Mouse (Mus musculus) heart, embryonic 16.5 days (tissue): ENCODE data around the gene Nceh1. TPM values are rescaled to one million over a fixed set of nuclear protein-coding genes. Genes with fewer than 3 reads are reported as not detected.
"Not testable (repeated sequence)": the region's sequence is repeated elsewhere in the genome, so short reads cannot be mapped to it uniquely, and the experiment has no call there.

ENCODE experiments used
- ATAC-seq: fragments of 200-750 bp; cut with Nextera tagmentation; replicated peaks from 2 replicates; pipeline ENCODE4 v1.8.0; 2017; ENCODE audit warnings: moderate number of reproducible peaks; ENCODE audit not compliant: insufficient read depth, low FRiP score; ENCODE audit errors: extremely low read depth
- H3K27ac ChIP-seq: fragments of 300-500 bp; sonication (generic); 2 replicates; pipeline ENCODE4 v1.5.1; 2014; ENCODE audit warnings: mild to moderate bottlenecking, low read length, control low read depth, moderate library complexity
- H3K27me3 ChIP-seq: fragments of 300-500 bp; sonication (generic); 2 replicates; pipeline ENCODE4 v1.6.1; 2014; ENCODE audit warnings: low read length, mixed read lengths; ENCODE audit not compliant: control insufficient read depth, insufficient read depth
- H3K36me3 ChIP-seq: fragments of 300-500 bp; sonication (generic); 2 replicates; pipeline ENCODE4 v1.6.1; 2014; ENCODE audit not compliant: control insufficient read depth, insufficient read depth
- H3K4me1 ChIP-seq: fragments of 300-500 bp; sonication (generic); 2 replicates; pipeline ENCODE4 v1.6.1; 2014; ENCODE audit warnings: low read length, mixed read lengths; ENCODE audit not compliant: control insufficient read depth, insufficient read depth
- H3K4me2 ChIP-seq: fragments of 300-500 bp; sonication (generic); 2 replicates; pipeline ENCODE4 v1.6.1; 2014; ENCODE audit warnings: low read depth, mild to moderate bottlenecking, control low read depth, low read length
- H3K4me3 ChIP-seq: fragments of 300-500 bp; sonication (generic); 2 replicates; pipeline ENCODE4 v1.5.1; 2014; ENCODE audit warnings: mild to moderate bottlenecking, control low read depth, low read length
- H3K9ac ChIP-seq: fragments of 300-500 bp; sonication (generic); 2 replicates; pipeline ENCODE4 v1.6.1; 2014; ENCODE audit warnings: low read length, control low read depth
- H3K9me3 ChIP-seq: fragments of 300-500 bp; sonication (generic); replicated peaks from 2 replicates; pipeline ENCODE4 v1.6.1; 2016; ENCODE audit warnings: low read length; ENCODE audit not compliant: control insufficient read depth
- WGBS: fragments of 180-500 bp; shearing (Covaris S2); extraction: QIAGEN DNeasy Blood & Tissue Kit; methylation state at CpG from one replicate; pipeline ENCODE4 v1.1.7; 2014; 5-methylcytosine and 5-hydroxymethylcytosine counted together
- polyA plus RNA-seq: library from polyadenylated mRNA; unstranded; fragments of >200 nt; fragmentation: Nextera tagmentation; extraction: Ambion mirVana; gene quantifications from 2 replicates; pipeline ENCODE4 v1.2.1, GENCODE M21; 2015

Nceh1 gene
- polyA plus RNA-seq, 1 experiment from 2014 or later = 22.3 TPM

- ATAC-seq, H3K4me1 ChIP-seq, H3K9me3 ChIP-seq, H3K9ac ChIP-seq, H3K4me3 ChIP-seq, H3K4me2 ChIP-seq, H3K27me3 ChIP-seq, H3K27ac ChIP-seq, H3K36me3 ChIP-seq: not testable (repeated sequence)
- 87% methylated on average over 4 of the region's 4 CpGs for WGBS
Observed at GRCm38 (mm10) chr3:27291411-27291810, 108.6 kb downstream of the Nceh1 start.

GRCm38 (mm10) chr3:27293645-27294385, 111.0 kb downstream of the Nceh1 start:
- no peak for ATAC-seq
- H3K4me2 ChIP-seq = no peak overlapping the region
- H3K9me3 ChIP-seq = no peaks in the 10 kb centered on the region
- no peak overlapping the region for H3K27ac ChIP-seq
- H3K9ac ChIP-seq = no peak overlapping the region
- no peaks in the 10 kb centered on the region for H3K36me3 ChIP-seq
- 68% methylated on average over 7 of the region's 7 CpGs for WGBS
- no peak overlapping the region for H3K4me3 ChIP-seq
- peaks cover 2% of the 10 kb centered on the region; the same call in 1 of the 2 replicates for H3K4me1 ChIP-seq
- no peaks in the 10 kb centered on the region for H3K27me3 ChIP-seq

GRCm38 (mm10) chr3:27300451-27300850, 117.7 kb downstream of the Nceh1 start:
- H3K4me1 ChIP-seq = no peaks in the 10 kb centered on the region
- no peak overlapping the region for H3K27ac ChIP-seq
- H3K4me2 ChIP-seq = no peak overlapping the region
- ATAC-seq = no peak
- no peak overlapping the region for H3K4me3 ChIP-seq
- H3K9ac ChIP-seq = no peak overlapping the region
- no peaks in the 10 kb centered on the region for H3K27me3 ChIP-seq
- WGBS = 88% methylated on average over 4 of the region's 4 CpGs
- H3K36me3 ChIP-seq = no peaks in the 10 kb centered on the region
- H3K9me3 ChIP-seq = no peaks in the 10 kb centered on the region

- no peak for ATAC-seq
- WGBS = 70% methylated on average over 9 of the region's 9 CpGs
- H3K27me3 ChIP-seq = no peaks in the 10 kb centered on the region
- H3K4me1 ChIP-seq = no peaks in the 10 kb centered on the region
- H3K4me2 ChIP-seq = no peak overlapping the region
- no peak overlapping the region for H3K4me3 ChIP-seq
- no peak overlapping the region for H3K27ac ChIP-seq
- H3K36me3 ChIP-seq = no peaks in the 10 kb centered on the region
- no peaks in the 10 kb centered on the region for H3K9me3 ChIP-seq
- H3K9ac ChIP-seq = no peak overlapping the region
Observed at GRCm38 (mm10) chr3:27302339-27303022, 119.7 kb downstream of the Nceh1 start.

- Histone ChIP-seq H3K27me3 (no peaks in the 10 kb centered on the region), H3K4me2 (no peak overlapping the region), H3K36me3 (no peaks in the 10 kb centered on the region), H3K4me3 (no peak overlapping the region), H3K9ac (no peak overlapping the region), H3K27ac (no peak overlapping the region), H3K4me1 (no peaks in the 10 kb centered on the region), H3K9me3 (no peaks in the 10 kb centered on the region)
- no peak for ATAC-seq
- WGBS = 79% methylated on average over 10 of the region's 10 CpGs
Observed at GRCm38 (mm10) chr3:27306815-27307214, 124.0 kb downstream of the Nceh1 start.

- no peak overlapping the region for H3K4me2 ChIP-seq
- WGBS = 83% methylated on average over 7 of the region's 7 CpGs
Observed at GRCm38 (mm10) chr3:27310973-27311372, 128.2 kb downstream of the Nceh1 start.

GRCm38 (mm10) chr3:27311475-27311874, 128.7 kb downstream of the Nceh1 start:
- no peak overlapping the region for H3K9ac ChIP-seq
- no peak overlapping the region for H3K4me3 ChIP-seq
- no peak overlapping the region for H3K4me2 ChIP-seq
- no peaks in the 10 kb centered on the region for H3K9me3 ChIP-seq
- WGBS = 88% methylated on average over 4 of the region's 4 CpGs
- no peak for ATAC-seq
- H3K27me3 ChIP-seq = no peaks in the 10 kb centered on the region
- no peaks in the 10 kb centered on the region for H3K36me3 ChIP-seq
- H3K4me1 ChIP-seq = no peaks in the 10 kb centered on the region
- no peak overlapping the region for H3K27ac ChIP-seq

More at GRCm38 (mm10) chr3:27310973-27311372, 128.2 kb downstream of the Nceh1 start:
- no peak overlapping the region for H3K4me3 ChIP-seq
- ATAC-seq = no peak
- no peaks in the 10 kb centered on the region for H3K36me3 ChIP-seq
- H3K9ac ChIP-seq = no peak overlapping the region
- no peak overlapping the region for H3K27ac ChIP-seq
- H3K4me1 ChIP-seq = no peaks in the 10 kb centered on the region
- no peaks in the 10 kb centered on the region for H3K27me3 ChIP-seq
- no peaks in the 10 kb centered on the region for H3K9me3 ChIP-seq

- Histone ChIP-seq H3K4me3 (no peak overlapping the region), H3K27me3 (no peaks in the 10 kb centered on the region)
Observed at GRCm38 (mm10) chr3:27314506-27315164, 131.9 kb downstream of the Nceh1 start.

More at GRCm38 (mm10) chr3:27314506-27315164, 131.9 kb downstream of the Nceh1 start:
- H3K9ac ChIP-seq = no peak overlapping the region
- H3K27ac ChIP-seq = no peak overlapping the region
- no peaks in the 10 kb centered on the region for H3K36me3 ChIP-seq
- no peak overlapping the region for H3K4me2 ChIP-seq
- ATAC-seq = no peak
- no peaks in the 10 kb centered on the region for H3K9me3 ChIP-seq
- WGBS = 70% methylated on average over 2 of the region's 2 CpGs
- H3K4me1 ChIP-seq = peaks cover 6% of the 10 kb centered on the region
